Mouse (Mus musculus): ENCODE data around the gene Susd4.

DNA sequence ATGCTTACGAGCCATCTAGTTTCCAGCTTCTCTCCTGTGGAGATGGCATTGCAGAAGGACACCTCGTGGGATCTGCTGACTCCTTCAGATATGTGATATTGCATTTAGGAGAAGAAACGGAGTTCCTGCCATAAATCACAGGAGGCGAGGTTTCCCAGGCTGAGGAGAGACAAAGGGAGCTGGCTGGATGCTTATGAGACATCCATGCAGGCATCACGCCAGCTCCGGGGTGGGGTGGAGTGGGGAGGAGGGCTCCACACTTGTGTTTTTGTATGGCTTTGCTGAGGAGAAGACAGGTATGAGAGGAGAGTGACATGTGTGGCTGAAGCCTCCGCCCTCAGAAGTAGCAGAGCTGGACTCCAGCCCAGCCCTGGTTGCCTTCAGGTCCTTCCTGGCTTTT, 50.3 kb downstream of the Susd4 start:
- TF ChIP-seq CTCF (IDR thresholded peaks at IDR 0.05; ENCODE audit: borderline replicate concordance, control insufficient read depth, extremely low read depth, insufficient read depth, low read length, poor library complexity): no peak
- no peak for TF ChIP-seq POLR2A (IDR thresholded peaks at IDR 0.05; ENCODE audit: control insufficient read depth, extremely low read depth, insufficient read depth, low read length, poor library complexity)

Measured in thymus, adult 2 months (tissue).